14 mouse cellular contexts compared by ENCODE assay signal in genomic region chr15:100461646-100462045, GRCm38 (mm10). TPM values are rescaled to one million over a fixed set of nuclear protein-coding genes. Genes with fewer than 3 reads are reported as not detected.
DNase-seq lines count a peak whose midpoint lies in the region; ATAC-seq and TF ChIP-seq lines count a peak whose summit lies in the region.
"Had no signal": no experiment of that assay in that cellular context is flagged by ENCODE, and none has a peak within 500 bp of the region (broad histone marks: within the 10 kb centered on the region; RNA-seq: fewer than 3 reads in every experiment).

No protein-coding gene starts in this region.

- H3K36me3 ChIP-seq in liver, embryonic 15.5 days (replicated peaks), result no peaks in the 10 kb centered on the region
- H3K36me3 ChIP-seq in liver, embryonic 12.5 days, result no peaks in the 10 kb centered on the region
- H3K36me3 ChIP-seq: heart, embryonic 12.5 days; hindbrain, embryonic 12.5 days; limb, embryonic 15.5 days; neural tube, embryonic 15.5 days had no signal

- H3K4me3 ChIP-seq in liver, embryonic 15.5 days (replicated peaks), result no peak overlapping the region
- H3K4me3 ChIP-seq in liver, embryonic 12.5 days, result no peak overlapping the region
- no peak overlapping the region for H3K4me3 ChIP-seq in bone marrow macrophage, adult 2 months (ENCODE audit: insufficient read depth, low read length)
- no peak overlapping the region for H3K4me3 ChIP-seq in lung, adult 2 months (replicated peaks; ENCODE audit: extremely low read depth, low read depth, low read length)
- H3K4me3 ChIP-seq: hindbrain, embryonic 12.5 days; limb, embryonic 15.5 days; neural tube, embryonic 15.5 days had no signal

- H3K4me1 ChIP-seq in liver, embryonic 15.5 days (replicated peaks), result peaks cover 28% of the 10 kb centered on the region
- peaks cover 21% of the 10 kb centered on the region for H3K4me1 ChIP-seq in liver, embryonic 12.5 days
- H3K4me1 ChIP-seq in bone marrow macrophage, adult 2 months (ENCODE audit: control insufficient read depth, insufficient read depth, low read length), result peaks cover 22% of the 10 kb centered on the region
- H3K4me1 ChIP-seq in lung, adult 2 months (ENCODE audit: control insufficient read depth, insufficient read depth, low read length), result no peaks in the 10 kb centered on the region

- H3K9me3 ChIP-seq in liver, embryonic 15.5 days (replicated peaks), result no peaks in the 10 kb centered on the region
- H3K9me3 ChIP-seq in liver, embryonic 12.5 days (replicated peaks), result no peaks in the 10 kb centered on the region
- H3K9me3 ChIP-seq: heart, embryonic 12.5 days; hindbrain, embryonic 12.5 days; limb, embryonic 15.5 days; neural tube, embryonic 15.5 days had no signal

- no peak for TF ChIP-seq CTCF in bone marrow macrophage, adult 2 months (IDR thresholded peaks at IDR 0.05; ENCODE audit: low read depth, low read length)
- TF ChIP-seq CTCF in lung, adult 2 months (IDR thresholded peaks at IDR 0.05; ENCODE audit: insufficient read depth, low read length), result no peak

- DNase-seq in lung, adult 2 months, result no peak
- DNase-seq in embryo, embryonic 10.5 days (ENCODE audit: low spot score), result no peak
- no peak for DNase-seq in layer of hippocampus, postnatal 14 days (ENCODE audit: low spot score in 2 of 2)
- DNase-seq: cerebellum, adult 18-20 months had no signal

- H3K27me3 ChIP-seq in liver, embryonic 15.5 days, result peaks cover 9% of the 10 kb centered on the region; the same call in 1 of the 2 replicates
- no peaks in the 10 kb centered on the region for H3K27me3 ChIP-seq in liver, embryonic 12.5 days (replicated peaks)
- H3K27me3 ChIP-seq: neural tube, embryonic 15.5 days had no signal

- no peak overlapping the region for H3K27ac ChIP-seq in liver, embryonic 15.5 days (replicated peaks)
- H3K27ac ChIP-seq in liver, embryonic 12.5 days, result no peak overlapping the region
- H3K27ac ChIP-seq in bone marrow macrophage, adult 2 months (ENCODE audit: insufficient read depth, low read depth, low read length), result peak overlapping the region; percentile 84
- H3K27ac ChIP-seq: hindbrain, embryonic 12.5 days; limb, embryonic 15.5 days; neural tube, embryonic 15.5 days had no signal

- ATAC-seq in liver, embryonic 15.5 days (ENCODE audit: insufficient read depth), result no peak
- no peak for ATAC-seq in liver, embryonic 12.5 days
- peak; percentile 72 for ATAC-seq in megakaryocyte, adult 5-6 weeks (ENCODE audit: poor library complexity, severe bottlenecking)
- ATAC-seq: forebrain, embryonic 14.5 days had no signal

- no peak overlapping the region for H3K9ac ChIP-seq in liver, embryonic 15.5 days
- H3K9ac ChIP-seq in liver, embryonic 12.5 days, result no peak overlapping the region
- H3K9ac ChIP-seq: heart, embryonic 12.5 days; hindbrain, embryonic 12.5 days; limb, embryonic 15.5 days; neural tube, embryonic 15.5 days had no signal

- WGBS in liver, embryonic 15.5 days (ENCODE audit: insufficient replicate concordance), result 53% methylated on average over 9 of the region's 9 CpGs
- WGBS in liver, embryonic 12.5 days (ENCODE audit: insufficient replicate concordance), result 47% methylated on average over 9 of the region's 9 CpGs
- 58% methylated on average over 9 of the region's 9 CpGs for WGBS in lung, adult 2 months

- peak overlapping the region; percentile 61; the same call in 1 of the 2 replicates for H3K4me2 ChIP-seq in liver, embryonic 15.5 days
- no peak overlapping the region for H3K4me2 ChIP-seq in liver, embryonic 12.5 days
- H3K4me2 ChIP-seq: hindbrain, embryonic 12.5 days had no signal

- TF ChIP-seq POLR2A in bone marrow macrophage, adult 2 months (IDR thresholded peaks at IDR 0.05; ENCODE audit: borderline replicate concordance, low read depth, low read length), result no peak
- no peak for TF ChIP-seq POLR2A in lung, adult 2 months (IDR thresholded peaks at IDR 0.05; ENCODE audit: borderline replicate concordance, extremely low read depth, low read depth, low read length)

RNA-seq across cellular contexts. Expression of gene Letmd1, which starts 7.2 kb away (rescaled TPM):
- 11.9 and 14.3 TPM in 2 replicates for polyA plus RNA-seq in liver, embryonic 15.5 days (2015; fragmentation: Nextera tagmentation; extraction: Ambion mirVana)
- 18.5 and 20.0 TPM in 2 replicates for polyA plus RNA-seq in liver, embryonic 12.5 days (2016; fragmentation: Nextera tagmentation; extraction: Ambion mirVana)
- 41.7 and 45.7 TPM in 2 replicates for polyA plus RNA-seq in bone marrow macrophage, adult 2 months (2012; ENCODE audit: insufficient read depth, insufficient read length, missing spikeins)
- 15.2 and 17.2 TPM in 2 replicates for total RNA-seq in megakaryocyte, adult 5-6 weeks (2015)
- 8.8 and 15.5 TPM in 2 replicates for total RNA-seq in megakaryocyte, adult 5-6 weeks (2017)
- 32.6 and 44.4 TPM in 2 replicates for polyA plus RNA-seq in lung, adult 2 months (2012; rRNA removed)
- 10 to 100 TPM; 61.1 to 66.6 TPM for total RNA-seq in layer of hippocampus, postnatal 14 days (2021)

RNA-seq across cellular contexts. Expression of gene Csrnp2, which starts 33.6 kb away (rescaled TPM):
- polyA plus RNA-seq in liver, embryonic 15.5 days (2015; fragmentation: Nextera tagmentation; extraction: Ambion mirVana), result 0.81 and 0.97 TPM in 2 replicates
- polyA plus RNA-seq in liver, embryonic 12.5 days (2016; fragmentation: Nextera tagmentation; extraction: Ambion mirVana), result 2.8 and 3.0 TPM in 2 replicates
- polyA plus RNA-seq in bone marrow macrophage, adult 2 months (2012; ENCODE audit: insufficient read depth, insufficient read length, missing spikeins), result 2.2 and 2.8 TPM in 2 replicates
- 0.65 and 1.2 TPM in 2 replicates for total RNA-seq in megakaryocyte, adult 5-6 weeks (2015)
- total RNA-seq in megakaryocyte, adult 5-6 weeks (2017), result 0.70 and 0.81 TPM in 2 replicates
- polyA plus RNA-seq in lung, adult 2 months (2012; rRNA removed), result 2.8 and 3.0 TPM in 2 replicates
- total RNA-seq in layer of hippocampus, postnatal 14 days (2021), result 10 to 100 TPM; 27.6 to 28.9 TPM

RNA-seq across cellular contexts. Expression of gene Slc11a2, which starts 36.8 kb away (rescaled TPM):
- 39.7 and 43.9 TPM in 2 replicates for polyA plus RNA-seq in liver, embryonic 15.5 days (2015; fragmentation: Nextera tagmentation; extraction: Ambion mirVana)
- polyA plus RNA-seq in liver, embryonic 12.5 days (2016; fragmentation: Nextera tagmentation; extraction: Ambion mirVana), result 56.5 and 59.7 TPM in 2 replicates
- 64.3 and 68.0 TPM in 2 replicates for polyA plus RNA-seq in bone marrow macrophage, adult 2 months (2012; ENCODE audit: insufficient read depth, insufficient read length, missing spikeins)
- total RNA-seq in megakaryocyte, adult 5-6 weeks (2015), result 5.0 and 5.3 TPM in 2 replicates
- total RNA-seq in megakaryocyte, adult 5-6 weeks (2017), result 3.1 and 6.0 TPM in 2 replicates
- 35.5 and 53.2 TPM in 2 replicates for polyA plus RNA-seq in lung, adult 2 months (2012; rRNA removed)
- total RNA-seq in layer of hippocampus, postnatal 14 days (2021), result 10 to 100 TPM; 61.4 to 65.1 TPM

RNA-seq across cellular contexts. Expression of gene Gm5475, which starts 39.7 kb away (rescaled TPM):
- 0.05 TPM in 2 replicates for polyA plus RNA-seq in liver, embryonic 15.5 days (2015; fragmentation: Nextera tagmentation; extraction: Ambion mirVana)
- 0.06 and 0.08 TPM in 2 replicates for polyA plus RNA-seq in liver, embryonic 12.5 days (2016; fragmentation: Nextera tagmentation; extraction: Ambion mirVana)
- polyA plus RNA-seq in bone marrow macrophage, adult 2 months (2012; ENCODE audit: insufficient read depth, insufficient read length, missing spikeins), result not detected in 2 replicates
- not detected in 2 replicates for total RNA-seq in megakaryocyte, adult 5-6 weeks (2015)
- total RNA-seq in megakaryocyte, adult 5-6 weeks (2017), result not detected in 2 replicates
- not detected in 2 replicates for polyA plus RNA-seq in lung, adult 2 months (2012; rRNA removed)
- not detected for total RNA-seq in layer of hippocampus, postnatal 14 days (2021)
- total RNA-seq: layer of hippocampus, adult 8-10 months had no signal
- polyA plus RNA-seq: forebrain, embryonic 14.5 days; heart, embryonic 12.5 days; hindbrain, embryonic 12.5 days had no signal
